Mouse (Mus musculus) mouse embryonic stem cell (cell line): Measurements from ENCODE around the gene Zfand4.
"Not testable (repeated sequence)": the region's sequence is repeated elsewhere in the genome, so short reads cannot be mapped to it uniquely, and the experiment has no call there.

Source experiments
- in situ Hi-C, 2 experiments: fragments of 300-500 bp; cut with MboI; formaldehyde crosslinking; loops; 1 replicate in 1 of 2; 3 replicates in 1 of 2; pipeline ENCODE4 v1.14.3; 2019 to 2020; ENCODE audit warnings: low sequenced_read_pairs in 2 of 2, low pct_unique_long_range_greater_than_20kb in 1 of 2, mixed read lengths in 1 of 2; ENCODE audit not compliant: unreplicated experiment in 1 of 2

Gene Zfand4

DNA sequence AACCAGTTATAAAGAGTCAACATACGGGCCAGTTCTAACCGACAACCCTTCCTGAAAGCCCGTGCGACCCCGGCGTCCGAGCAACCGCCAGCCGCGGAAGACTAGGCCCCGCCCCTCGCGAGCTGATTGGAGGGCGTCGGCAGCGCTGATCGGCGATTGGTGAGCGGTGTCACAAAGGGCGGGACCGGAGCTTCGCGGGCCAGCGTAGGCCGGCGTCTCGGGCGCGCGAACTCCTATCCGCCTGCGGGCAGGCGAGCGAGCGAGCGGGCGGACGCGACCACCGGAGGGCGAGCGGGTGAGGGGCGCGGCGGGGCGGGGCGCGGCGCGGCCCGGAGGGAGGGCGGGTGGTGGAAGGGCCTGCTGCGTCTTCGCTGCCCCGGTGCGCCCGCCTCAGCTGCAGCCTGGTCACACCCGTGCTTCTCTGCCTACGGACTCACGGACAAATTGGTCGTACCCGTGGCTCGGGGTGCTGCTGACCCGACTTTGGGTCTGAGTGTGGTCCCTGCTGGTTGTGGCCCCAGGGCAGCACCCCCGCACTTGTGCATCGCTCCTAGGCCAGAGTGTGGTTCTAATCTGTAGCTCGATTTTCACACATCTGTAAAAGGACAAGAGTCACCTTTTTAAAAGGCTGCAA is at the start of gene Zfand4:
TSS of gene Zfand4 (plus strand) at position 205 of the 634 bp plus-strand sequence.
- in situ Hi-C loops: loop anchor here in 1 of 2 experiments (25.0 kb wide), 1 partner anchor 298 kb away; the partner anchor contains the start of genes Gm5580 and Olfr214

DNA sequence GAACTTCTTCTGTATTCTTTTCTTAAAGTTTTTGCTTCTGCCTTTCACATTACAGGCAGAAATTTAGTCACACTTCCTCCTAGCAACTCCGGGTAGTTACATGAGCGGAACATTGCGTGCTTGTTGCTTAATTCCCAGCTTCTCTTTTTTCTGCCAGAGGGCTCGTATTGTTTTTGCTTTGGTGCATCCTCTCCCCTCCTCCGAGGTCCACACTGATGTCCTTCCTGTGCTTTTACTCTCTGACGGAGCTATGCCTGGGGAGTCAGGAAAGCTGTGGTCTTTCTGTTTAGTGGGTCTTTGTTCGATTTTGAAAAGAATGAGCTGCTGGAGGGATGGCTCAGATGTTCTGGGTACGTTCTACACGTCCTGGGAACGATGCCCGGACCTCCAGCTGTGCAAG is 36.3 kb upstream of the Zfand4 start:
- in situ Hi-C loops: no loop called here

DNA sequence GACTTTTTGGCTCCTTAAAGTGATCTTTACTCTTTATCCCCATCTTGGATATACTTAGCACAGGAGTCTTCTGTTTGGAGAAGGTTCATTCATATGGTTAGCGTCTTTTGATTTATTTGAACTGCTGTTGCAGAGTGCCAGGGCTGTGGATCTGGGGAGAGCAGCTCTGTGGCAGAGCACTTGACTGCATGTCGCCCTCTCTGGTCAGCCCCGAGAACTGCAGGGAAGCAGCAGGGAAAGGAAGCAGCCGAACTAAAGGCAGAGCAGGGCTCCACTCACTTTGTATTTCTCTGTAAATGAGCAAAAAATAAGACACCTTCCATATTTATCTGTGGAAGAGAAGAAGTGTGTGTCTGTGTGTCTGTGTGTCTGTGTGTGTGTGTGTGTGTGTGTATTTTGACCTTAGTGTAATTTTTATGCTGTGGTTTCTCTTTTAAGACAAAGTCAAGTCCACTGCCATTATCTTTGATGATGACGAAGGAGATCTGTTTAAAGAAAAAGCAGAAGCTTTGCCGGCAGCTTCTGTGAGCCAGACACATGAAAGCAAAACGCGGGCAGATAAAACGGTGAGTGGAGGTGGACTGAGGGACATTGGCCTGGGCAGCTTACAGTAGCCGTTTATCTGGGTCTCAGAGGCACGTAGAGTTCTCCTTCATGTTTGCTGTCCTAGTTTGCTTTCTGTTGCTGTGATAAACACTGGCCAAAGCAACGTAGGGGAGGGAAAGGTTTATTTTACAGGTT is 35.1 kb upstream of the Zfand4 start:
- in situ Hi-C loops: no loop called here

DNA sequence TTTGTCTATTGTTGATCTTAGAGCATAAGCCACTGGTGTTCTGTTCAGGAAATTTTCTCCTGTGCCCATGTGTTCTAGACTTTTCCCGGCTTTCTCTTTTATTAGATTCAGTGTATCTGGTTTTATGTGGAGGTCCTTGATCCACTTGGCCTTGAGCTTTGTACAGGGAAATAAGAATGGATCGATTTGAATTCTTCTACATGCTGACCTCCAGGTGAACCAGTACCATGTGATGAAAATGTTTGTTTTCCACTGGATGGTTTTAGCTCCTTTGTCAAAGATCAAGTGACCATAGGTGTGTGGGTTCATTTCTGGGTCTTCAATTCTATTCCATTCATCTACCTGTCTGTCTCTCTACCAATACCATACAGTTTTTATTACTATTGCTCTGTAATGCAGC is 29.2 kb upstream of the Zfand4 start:
- in situ Hi-C loops: not testable (repeated sequence)

DNA sequence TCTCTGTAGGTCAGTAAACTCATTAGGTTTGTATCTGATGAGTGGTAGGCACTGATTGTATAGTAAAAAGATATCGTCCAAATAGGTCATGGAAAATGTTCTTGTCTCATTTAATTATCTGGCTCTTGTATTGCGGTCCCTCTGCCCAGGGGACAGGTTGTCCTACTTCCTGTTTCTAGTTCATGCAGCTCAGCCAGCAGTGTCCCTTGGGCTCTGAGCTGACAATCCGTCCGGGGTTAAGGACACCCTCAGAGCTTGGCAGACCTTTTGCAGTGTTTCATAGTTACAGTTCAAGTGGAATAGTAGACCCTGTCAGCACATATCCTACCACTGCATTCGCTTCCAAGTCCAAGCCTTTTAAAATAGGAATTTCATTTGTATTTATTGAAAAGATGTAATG is 28.7 kb upstream of the Zfand4 start:
- in situ Hi-C loops: no loop called here

DNA sequence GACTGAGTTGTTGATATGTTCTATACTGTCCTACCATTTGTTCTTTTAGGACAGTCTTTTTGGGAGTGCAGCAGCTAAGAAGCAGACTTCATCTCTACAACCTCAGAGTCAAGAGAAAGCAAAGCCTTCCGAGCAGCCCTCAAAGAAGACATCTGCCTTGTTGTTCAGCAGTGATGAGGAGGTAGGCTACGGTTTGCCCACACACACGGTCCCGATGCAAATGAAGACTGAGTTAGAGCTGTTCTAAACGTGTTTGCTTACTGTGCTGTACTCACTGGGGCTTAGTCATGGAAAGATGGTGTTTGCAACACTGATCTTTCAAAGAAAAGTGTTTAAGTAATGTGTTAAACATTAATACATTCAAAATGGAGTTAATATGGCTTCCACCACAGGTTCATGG is 25.9 kb upstream of the Zfand4 start:
- in situ Hi-C loops: no loop called here

DNA sequence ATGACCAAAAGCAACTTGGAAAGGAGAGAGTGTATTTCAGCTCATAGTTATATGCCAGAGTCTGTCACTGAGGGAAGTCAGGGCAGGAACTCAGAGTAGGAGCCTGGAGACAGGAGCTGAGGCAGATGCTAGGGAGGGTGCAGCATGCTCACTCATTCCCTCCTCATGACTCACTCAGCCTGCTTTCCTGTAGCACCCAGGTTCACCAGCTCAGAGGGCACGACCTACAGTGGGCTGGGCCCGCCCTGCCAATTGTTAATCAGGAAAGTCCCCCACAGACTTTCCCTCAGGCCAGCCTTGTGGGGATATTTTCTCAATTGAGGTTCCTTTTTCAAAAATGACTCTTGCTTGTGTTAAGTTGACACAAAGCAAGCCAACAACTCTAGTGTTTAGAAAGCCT is 23.7 kb upstream of the Zfand4 start:
- in situ Hi-C loops: no loop called here

DNA sequence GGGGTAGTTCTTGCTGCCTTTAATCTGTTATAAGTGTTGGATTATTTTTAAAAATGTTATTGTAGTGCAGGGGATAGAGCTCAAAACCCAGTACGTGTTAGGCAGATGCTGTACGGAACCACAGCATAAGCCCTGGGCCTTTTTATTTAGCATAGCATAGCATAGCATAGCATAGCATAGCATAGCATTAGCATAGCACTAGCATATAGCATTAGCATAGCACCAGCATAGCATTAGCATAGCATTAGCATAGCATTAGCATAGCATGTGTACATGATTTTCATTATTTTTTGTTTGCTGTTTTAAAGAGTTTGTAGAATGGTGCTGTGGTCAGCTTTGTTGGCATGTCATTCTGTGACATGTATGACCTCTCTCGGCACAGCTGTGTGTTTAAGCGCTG is 4.4 kb upstream of the Zfand4 start:
- in situ Hi-C loops: loop anchor here in 1 of 2 experiments (25.0 kb wide), 1 partner anchor 303 kb away; the partner anchor contains the start of genes Gm5580 and Olfr214

DNA sequence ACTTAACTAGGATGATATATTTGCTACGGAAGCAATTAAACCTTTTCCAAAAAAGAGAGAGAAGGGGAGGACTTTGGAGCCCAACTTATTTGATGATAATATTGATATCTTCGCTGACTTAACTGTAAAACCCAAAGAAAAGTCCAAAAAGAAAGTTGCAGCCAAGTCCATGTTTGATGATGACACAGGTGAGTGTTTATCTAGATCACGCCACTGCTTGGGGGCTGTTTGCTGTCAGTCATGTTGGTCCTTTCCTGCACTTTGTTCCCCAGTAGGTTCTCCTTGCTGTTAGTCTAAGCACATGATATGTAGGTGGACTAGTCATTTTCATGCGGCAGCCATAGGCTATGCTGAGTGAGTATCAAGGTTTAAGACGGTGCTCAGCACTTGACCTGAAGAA is 3.5 kb upstream of the Zfand4 start:
- in situ Hi-C loops: loop anchor here in 1 of 2 experiments (25.0 kb wide), 1 partner anchor 302 kb away; the partner anchor contains the start of genes Gm5580 and Olfr214

DNA sequence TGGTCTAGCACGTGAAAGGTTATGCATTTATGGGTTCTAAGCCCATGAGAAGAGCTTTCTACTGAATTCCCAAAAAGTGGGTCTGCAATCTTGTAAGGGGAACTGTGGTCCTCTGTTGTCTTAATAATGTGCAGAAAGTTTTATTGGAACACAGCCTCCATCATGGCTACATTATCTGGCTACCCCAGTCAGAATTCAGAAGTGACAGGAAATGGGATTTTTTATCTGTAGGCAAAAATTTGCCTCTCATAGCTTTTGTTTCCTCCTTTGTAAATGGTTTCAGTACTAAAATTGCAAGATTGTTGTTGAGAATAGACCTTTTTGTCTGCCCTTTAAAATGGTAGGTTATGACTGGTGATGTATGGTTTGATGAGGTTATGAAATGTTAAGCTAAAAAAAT is 1.2 kb upstream of the Zfand4 start:
- in situ Hi-C loops: loop anchor here in 1 of 2 experiments (25.0 kb wide), 1 partner anchor 299 kb away; the partner anchor contains the start of genes Gm5580 and Olfr214

DNA sequence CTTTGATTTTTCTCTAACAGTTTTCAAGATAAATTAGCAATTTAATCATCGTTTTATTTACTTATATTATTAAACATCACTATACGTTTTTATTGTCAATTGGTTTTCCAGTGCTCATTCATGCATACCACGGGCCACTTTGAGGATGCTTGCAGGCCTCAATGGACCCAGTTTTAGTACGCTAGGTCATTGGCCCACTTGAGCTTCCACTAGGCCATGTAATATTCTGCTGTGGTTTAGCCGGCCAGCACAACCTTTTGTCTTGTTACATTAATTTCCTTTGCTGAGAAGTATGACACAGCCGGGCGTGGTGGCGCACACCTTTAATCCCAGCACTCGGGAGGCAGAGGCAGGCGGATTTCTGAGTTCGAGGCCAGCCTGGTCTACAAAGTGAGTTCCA is 814 bp downstream of the Zfand4 start:
- in situ Hi-C loops: loop anchor here in 1 of 2 experiments (25.0 kb wide), 1 partner anchor 297 kb away; the partner anchor contains the start of genes Gm5580 and Olfr214

DNA sequence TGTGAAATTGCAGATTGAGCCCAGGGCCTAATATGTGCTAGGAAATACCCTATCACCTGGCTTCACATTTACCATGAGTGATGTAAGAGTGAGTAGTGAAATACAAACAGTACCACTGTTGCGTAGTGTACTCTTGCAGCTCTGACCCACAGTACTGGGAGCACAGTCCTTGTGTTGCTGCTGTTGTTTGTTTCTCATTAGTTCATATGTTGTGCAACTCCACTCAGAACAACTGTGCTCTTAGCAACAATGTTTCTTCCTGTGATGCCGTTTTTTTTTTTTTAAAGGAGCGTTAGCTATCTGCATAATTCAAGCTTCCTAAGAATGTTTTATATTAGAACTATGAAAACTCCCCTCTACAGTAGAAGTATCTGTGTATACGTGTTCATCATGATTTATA is 1.6 kb downstream of the Zfand4 start:
- in situ Hi-C loops: loop anchor here in 1 of 2 experiments (25.0 kb wide), 1 partner anchor 297 kb away; the partner anchor contains the start of genes Gm5580 and Olfr214

DNA sequence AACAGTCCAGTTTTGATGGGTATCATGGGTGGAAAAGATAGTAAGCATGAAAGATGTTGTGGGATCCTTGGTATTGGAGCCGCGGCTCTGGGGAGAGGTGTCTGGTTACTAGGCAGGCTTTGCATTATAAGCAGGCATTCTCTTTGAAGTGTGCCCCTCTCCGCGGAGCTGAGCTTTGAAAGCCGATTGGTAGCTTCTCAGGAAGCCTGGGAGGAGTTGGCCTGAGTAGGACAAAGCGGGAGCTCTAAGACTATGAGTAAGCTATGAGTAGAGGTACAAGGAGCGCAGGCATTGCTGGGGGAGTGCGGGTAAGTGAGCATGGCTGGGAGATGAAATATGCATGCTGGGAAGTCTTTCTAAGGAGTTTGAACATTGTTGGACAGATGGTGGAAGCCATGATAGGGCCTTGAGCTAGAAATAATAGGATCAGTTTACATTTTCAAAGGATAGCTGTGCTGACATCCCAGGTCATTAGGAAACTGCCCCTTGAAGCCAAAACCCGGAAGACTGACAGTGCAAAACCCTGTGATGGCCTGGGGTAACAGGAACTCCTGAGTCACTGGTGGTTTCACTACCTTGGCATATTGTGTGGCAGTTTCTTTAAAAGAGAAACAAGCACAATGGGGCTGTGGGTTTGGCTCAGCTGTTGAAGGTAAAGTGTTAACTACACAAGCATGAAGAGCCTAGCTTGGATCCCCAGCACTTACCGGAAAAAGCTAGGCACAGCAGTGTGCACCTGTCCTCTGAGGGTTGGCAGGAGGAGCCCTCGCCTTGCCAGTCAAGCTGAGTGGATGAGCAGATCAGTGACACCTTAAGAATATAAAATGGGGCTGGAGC is 2.5 kb downstream of the Zfand4 start:
- in situ Hi-C loops: loop anchor here in 1 of 2 experiments (25.0 kb wide), 1 partner anchor 296 kb away; the partner anchor contains the start of genes Gm5580 and Olfr214

DNA sequence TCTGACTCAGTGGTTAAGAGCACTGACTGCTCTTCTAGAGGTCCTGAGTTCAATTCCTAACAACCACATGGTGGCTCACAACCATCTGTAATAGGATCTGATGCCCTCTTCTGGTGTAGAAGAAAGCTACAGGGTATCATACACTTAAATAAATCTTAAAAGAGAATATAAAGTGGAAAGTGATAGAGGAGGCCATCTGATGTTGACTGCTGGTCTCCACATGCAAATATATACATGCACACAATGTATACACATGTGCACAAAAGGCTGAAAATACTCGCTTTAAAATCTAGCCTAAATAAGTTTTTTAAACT is 3.0 kb downstream of the Zfand4 start:
- in situ Hi-C loops: loop anchor here in 1 of 2 experiments (25.0 kb wide), 1 partner anchor 295 kb away; the partner anchor contains the start of genes Gm5580 and Olfr214

DNA sequence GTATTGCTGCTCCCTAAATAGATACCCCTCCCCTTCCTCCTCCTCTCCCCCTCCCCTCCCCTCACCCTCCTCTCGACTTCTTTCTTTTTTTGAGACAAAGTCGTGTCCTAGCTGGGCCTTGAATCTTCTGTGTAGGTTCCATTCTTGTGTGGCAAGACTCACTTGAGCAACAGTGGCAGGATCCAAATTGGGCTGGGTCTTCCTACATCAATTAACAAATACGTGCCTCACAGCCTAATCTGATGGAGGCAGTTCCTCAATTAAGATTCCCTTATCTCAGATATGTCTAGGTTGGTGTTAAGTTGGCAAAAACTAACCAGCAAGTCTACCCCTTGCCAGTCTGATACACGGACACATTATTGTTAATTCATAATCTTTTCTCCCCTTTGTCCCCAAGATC is 11.7 kb downstream of the Zfand4 start:
- in situ Hi-C loops: loop anchor here in 1 of 2 experiments (25.0 kb wide), 1 partner anchor 287 kb away; the partner anchor contains the start of genes Gm5580 and Olfr214

DNA sequence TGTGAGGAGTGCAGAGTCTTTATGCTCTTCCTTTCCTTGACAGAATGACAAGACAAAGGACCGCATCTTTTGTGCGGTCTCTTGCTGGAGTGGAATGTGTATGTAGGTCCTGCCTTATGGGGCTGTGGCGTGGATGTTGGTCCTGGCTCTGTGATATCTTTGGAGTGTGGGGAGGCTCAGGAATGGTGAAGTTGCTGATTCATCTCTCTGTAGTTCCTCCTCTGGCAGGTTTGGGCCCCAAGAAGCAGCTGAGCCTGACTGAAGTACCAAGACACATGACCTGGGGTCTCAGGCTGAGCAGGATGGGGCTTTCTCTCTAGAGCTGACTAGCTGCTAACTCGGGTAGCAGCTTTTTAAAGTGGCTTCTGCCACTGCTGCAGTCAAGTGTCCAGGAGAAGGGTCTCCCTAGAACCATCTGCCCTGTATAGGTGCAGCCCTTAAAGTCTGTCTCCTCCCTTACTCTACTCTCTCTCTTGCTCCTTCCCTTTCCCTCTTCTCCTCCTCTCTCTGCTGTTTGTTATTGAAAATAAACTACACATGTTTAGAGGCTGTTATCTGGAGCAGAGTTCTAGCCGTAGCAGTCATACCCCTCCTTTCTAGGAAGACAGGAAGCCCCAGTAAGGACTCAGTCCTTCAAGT is 14.8 kb downstream of the Zfand4 start:
- in situ Hi-C loops: loop anchor here in 1 of 2 experiments (25.0 kb wide), 1 partner anchor 284 kb away; the partner anchor contains the start of genes Gm5580 and Olfr214

DNA sequence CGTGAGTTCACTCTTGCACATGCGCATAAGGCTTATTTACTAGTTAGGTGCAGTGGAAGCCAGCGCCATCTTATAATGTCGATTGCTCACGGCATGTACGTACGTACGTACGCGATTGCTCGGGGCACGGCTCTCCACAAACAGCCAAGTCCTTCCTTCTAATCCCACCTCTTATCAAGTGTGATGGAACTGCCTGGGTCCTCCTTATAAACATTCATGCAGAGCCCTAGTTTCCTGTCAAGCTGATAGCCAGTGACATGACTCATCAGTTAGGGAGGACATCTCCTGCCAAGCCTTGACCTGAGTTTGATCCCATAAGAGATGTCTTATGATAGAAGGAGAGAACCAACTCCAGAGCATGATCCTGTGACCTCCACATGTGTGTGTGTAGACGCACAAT is 17.0 kb downstream of the Zfand4 start:
- in situ Hi-C loops: loop anchor here in 1 of 2 experiments (25.0 kb wide), 1 partner anchor 281 kb away; the partner anchor contains the start of genes Gm5580 and Olfr214

DNA sequence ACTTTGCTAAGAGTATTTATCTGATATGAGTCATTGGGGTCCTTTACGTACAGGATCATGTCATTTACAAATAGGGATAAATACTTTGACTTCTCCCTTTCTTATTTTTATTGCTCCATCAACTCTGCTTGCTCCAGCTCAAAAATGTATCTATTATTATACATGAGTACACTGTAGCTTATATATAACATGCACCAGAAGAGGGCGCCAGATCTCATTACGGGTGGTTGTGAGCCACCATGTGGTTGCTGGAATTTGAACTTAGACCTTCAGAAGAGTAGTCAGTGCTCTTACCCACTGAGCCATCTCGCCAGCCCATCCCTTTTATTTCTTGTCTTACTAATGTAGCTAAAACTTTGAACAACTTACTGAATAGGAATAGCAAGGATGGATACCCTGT is 18.5 kb downstream of the Zfand4 start:
- in situ Hi-C loops: loop anchor here in 1 of 2 experiments (25.0 kb wide), 1 partner anchor 280 kb away; the partner anchor contains the start of genes Gm5580 and Olfr214
